Mouse (Mus musculus): ENCODE data around the gene Slc43a3. TPM values are rescaled to one million over a fixed set of nuclear protein-coding genes. Genes with fewer than 3 reads are reported as not detected.

Gene Slc43a3
- polyA plus RNA-seq, 1 experiment from 2014 or later = 35.8 TPM

DNA sequence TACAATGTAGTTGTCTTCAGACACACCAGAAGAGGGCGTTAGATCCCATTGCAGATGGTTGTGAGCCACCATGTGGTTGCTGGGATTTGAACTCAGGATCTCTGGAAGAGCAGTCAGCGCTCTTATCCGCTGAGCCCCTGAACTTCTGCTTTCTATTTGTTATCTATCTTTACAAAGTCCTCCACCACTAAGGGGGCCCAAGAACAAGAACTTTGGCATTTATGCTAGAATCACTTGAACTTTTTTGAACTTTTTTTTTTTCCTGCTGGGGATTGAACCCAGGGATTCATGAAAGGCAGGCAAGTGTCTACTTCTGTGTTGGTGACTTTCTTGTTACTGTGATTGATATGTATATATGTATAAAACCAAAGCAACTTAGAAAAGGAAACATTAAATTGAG lies 2.9 kb downstream of the Slc43a3 start:
- Histone ChIP-seq H3K4me1 (replicated peaks) (peaks cover 18% of the 10 kb centered on the region), H3K9ac (no peak overlapping the region), H3K36me3 (no peaks in the 10 kb centered on the region), H3K4me2 (no peak overlapping the region), H3K9me3 (replicated peaks) (no peaks in the 10 kb centered on the region), H3K27ac (no peak overlapping the region), H3K27me3 (no peaks in the 10 kb centered on the region), H3K4me3 (no peak overlapping the region)
- 84% methylated on average over 3 of the region's 3 CpGs for WGBS
- no peak for ATAC-seq (replicated peaks; ENCODE audit: insufficient number of reproducible peaks, insufficient read depth, low FRiP score, low read depth)

DNA sequence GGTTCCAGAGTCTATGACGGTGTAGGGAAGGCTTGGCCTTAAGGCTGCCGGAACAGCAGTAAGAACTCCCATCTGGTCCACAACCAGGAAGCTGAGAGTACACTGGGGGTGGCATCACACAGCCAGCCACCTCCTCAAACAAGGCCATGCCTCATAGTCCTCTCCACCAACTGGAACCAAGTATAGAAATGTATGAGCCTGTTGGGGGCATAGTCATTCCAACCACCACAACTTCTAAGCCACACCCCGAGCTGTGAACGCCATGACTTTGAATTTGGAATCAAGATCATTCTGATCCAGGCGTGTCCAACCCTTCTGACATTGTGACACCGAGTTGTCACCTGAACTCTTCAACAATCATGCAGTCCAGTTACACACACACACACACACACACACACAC lies 3.3 kb downstream of the Slc43a3 start:
- Histone ChIP-seq H3K4me1 (replicated peaks) (peaks cover 18% of the 10 kb centered on the region), H3K4me2 (no peak overlapping the region), H3K9ac (no peak overlapping the region), H3K4me3 (no peak overlapping the region), H3K27me3 (no peaks in the 10 kb centered on the region), H3K36me3 (no peaks in the 10 kb centered on the region), H3K27ac (no peak overlapping the region), H3K9me3 (replicated peaks) (no peaks in the 10 kb centered on the region)
- no peak for ATAC-seq (replicated peaks; ENCODE audit: insufficient number of reproducible peaks, insufficient read depth, low FRiP score, low read depth)
- WGBS = 93% methylated on average over 6 of the region's 6 CpGs

DNA sequence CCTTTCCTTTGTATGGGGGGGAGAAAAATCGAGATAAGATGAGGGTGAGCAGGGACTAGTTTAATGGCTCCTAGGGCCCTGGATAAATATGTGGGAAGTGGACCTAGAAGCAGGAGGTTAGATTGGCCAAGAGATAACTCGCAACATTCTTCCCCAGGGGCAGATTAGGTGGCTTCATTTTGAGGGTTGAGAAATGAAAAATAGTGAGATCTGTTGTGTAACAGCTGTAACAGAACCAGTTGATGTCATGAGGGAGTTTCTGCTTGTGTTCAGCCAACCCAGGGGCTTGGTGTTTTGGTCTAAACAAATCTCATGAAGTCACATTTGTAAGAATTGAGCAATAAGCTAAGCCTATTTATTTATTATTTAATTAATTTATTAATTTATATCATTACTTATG lies 5.0 kb downstream of the Slc43a3 start:
- H3K9me3 ChIP-seq (replicated peaks) = no peaks in the 10 kb centered on the region
- H3K36me3 ChIP-seq = peaks cover 3% of the 10 kb centered on the region; the same call in 1 of the 2 replicates
- ATAC-seq (replicated peaks; ENCODE audit: insufficient number of reproducible peaks, insufficient read depth, low FRiP score, low read depth) = no peak
- H3K27ac ChIP-seq = no peak overlapping the region
- peaks cover 18% of the 10 kb centered on the region for H3K4me1 ChIP-seq (replicated peaks)
- no peak overlapping the region for H3K4me2 ChIP-seq
- no peak overlapping the region for H3K4me3 ChIP-seq
- 56% methylated on average over 2 of the region's 2 CpGs for whole genome bisulfite sequencing
- H3K9ac ChIP-seq = no peak overlapping the region
- H3K27me3 ChIP-seq = no peaks in the 10 kb centered on the region

DNA sequence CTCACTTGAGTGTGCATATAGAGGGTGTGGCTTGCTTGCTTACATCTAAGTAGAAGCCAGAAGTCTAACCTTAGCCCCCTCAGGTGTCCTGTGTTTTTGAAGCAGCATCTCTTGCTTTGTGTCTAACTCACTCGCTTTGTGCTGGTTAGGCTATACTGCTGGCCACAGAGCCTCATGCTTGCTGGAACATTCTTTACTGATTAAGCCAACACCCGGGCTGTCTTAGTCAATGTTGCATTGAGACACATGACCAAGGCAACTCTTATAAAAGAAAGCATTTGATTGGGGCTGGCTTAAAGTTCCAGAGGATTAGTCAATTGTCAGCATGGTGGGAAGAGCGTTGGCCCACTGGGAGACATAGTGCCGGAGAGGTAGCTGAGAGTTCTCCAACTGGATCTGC lies 5.4 kb downstream of the Slc43a3 start:
- ATAC-seq (replicated peaks; ENCODE audit: insufficient number of reproducible peaks, insufficient read depth, low FRiP score, low read depth) = no peak
- Histone ChIP-seq H3K4me2 (no peak overlapping the region), H3K27ac (no peak overlapping the region), H3K36me3 (peaks cover 6% of the 10 kb centered on the region; the same call in 1 of the 2 replicates), H3K27me3 (no peaks in the 10 kb centered on the region), H3K4me1 (replicated peaks) (peaks cover 18% of the 10 kb centered on the region), H3K4me3 (no peak overlapping the region), H3K9ac (no peak overlapping the region), H3K9me3 (replicated peaks) (no peaks in the 10 kb centered on the region)
- 85% methylated on average over 4 of the region's 4 CpGs for WGBS

DNA sequence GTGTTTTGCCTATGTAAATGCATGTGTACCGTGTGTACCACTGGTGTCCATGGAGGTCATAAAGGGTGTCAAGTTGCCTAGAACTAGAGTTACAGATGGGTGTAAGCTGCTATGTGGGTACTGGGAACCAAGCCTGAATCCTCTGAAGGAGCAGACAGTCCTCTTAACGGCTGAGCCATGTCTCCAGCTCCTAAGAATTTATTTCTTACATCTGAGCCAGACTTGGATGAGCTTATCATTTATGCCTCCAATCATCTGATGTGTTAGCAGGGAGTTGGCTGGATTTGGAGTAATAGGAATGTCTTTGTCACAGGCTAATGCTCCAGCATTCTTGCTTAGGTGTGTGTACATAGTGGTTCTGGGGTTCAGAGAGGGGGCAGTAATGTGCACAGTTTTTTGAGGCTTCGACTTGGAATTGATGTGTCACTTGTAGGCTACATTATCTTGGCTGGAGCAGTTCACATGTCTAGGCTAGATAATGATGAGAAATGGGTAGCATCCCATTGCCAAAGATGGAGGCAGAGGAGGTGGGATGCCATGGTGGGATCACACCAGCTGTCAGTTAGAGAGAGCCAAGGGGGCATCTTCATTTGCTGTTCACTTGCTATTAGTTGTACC lies 10.9 kb downstream of the Slc43a3 start:
- Histone ChIP-seq H3K9me3 (replicated peaks) (no peaks in the 10 kb centered on the region), H3K4me1 (replicated peaks) (no peaks in the 10 kb centered on the region), H3K27me3 (no peaks in the 10 kb centered on the region), H3K27ac (no peak overlapping the region), H3K4me3 (no peak overlapping the region), H3K36me3 (peaks cover 36% of the 10 kb centered on the region), H3K4me2 (no peak overlapping the region), H3K9ac (no peak overlapping the region)
- WGBS = 75% methylated on average over 3 of the region's 3 CpGs
- ATAC-seq (replicated peaks; ENCODE audit: insufficient number of reproducible peaks, insufficient read depth, low FRiP score, low read depth) = no peak

DNA sequence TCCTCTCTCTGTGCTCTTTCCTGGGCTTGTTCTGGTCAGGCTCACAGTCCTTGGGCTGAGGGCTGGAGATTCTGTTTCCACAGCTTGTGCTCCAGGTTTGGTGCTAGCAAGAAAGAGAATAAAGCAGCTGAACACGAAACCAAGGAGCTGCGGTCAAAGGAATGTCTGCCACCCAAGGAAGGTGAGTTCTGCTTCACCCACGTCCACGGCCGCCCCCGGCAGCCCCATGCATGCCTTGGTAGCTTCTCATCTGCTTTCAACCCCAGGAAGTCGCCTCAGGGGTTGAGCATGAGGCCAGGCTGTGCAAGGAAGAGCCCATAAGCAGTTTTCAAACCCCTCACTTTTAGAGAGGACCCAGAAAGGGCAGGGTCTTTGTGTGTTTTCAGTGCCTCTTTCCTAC lies 11.9 kb downstream of the Slc43a3 start:
- H3K9ac ChIP-seq = no peak overlapping the region
- H3K4me1 ChIP-seq (replicated peaks) = no peaks in the 10 kb centered on the region
- H3K36me3 ChIP-seq = peaks cover 36% of the 10 kb centered on the region
- no peak overlapping the region for H3K27ac ChIP-seq
- no peak overlapping the region for H3K4me3 ChIP-seq
- ATAC-seq (replicated peaks; ENCODE audit: insufficient number of reproducible peaks, insufficient read depth, low FRiP score, low read depth) = no peak
- no peaks in the 10 kb centered on the region for H3K27me3 ChIP-seq
- H3K9me3 ChIP-seq (replicated peaks) = no peaks in the 10 kb centered on the region
- WGBS = 92% methylated on average over 7 of the region's 7 CpGs
- H3K4me2 ChIP-seq = no peak overlapping the region

DNA sequence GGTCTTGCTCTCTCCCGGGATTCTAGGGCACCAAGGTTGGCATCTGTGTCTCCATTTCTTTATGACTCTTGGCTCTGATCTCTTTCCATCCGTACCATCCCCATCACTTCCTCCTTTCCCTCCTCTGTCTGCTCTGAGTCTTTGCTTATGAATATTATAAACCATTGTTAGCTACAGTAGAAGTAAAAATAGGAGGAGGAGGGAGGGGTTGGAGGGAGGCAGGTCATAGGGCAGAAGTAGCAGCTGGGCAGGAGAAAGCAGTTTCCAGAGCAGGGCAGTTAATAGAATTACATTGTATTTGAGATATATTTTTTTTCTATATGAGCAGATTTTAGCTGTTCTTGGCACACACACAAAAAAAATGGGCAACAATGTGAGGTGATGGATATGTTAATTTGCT lies 12.3 kb downstream of the Slc43a3 start:
- Histone ChIP-seq H3K27ac (no peak overlapping the region), H3K4me2 (no peak overlapping the region), H3K36me3 (peaks cover 36% of the 10 kb centered on the region), H3K27me3 (no peaks in the 10 kb centered on the region), H3K4me1 (replicated peaks) (no peaks in the 10 kb centered on the region), H3K9me3 (replicated peaks) (no peaks in the 10 kb centered on the region), H3K4me3 (no peak overlapping the region), H3K9ac (no peak overlapping the region)
- WGBS = 75% methylated on average over 2 of the region's 2 CpGs
- no peak for ATAC-seq (replicated peaks; ENCODE audit: insufficient number of reproducible peaks, insufficient read depth, low FRiP score, low read depth)

DNA sequence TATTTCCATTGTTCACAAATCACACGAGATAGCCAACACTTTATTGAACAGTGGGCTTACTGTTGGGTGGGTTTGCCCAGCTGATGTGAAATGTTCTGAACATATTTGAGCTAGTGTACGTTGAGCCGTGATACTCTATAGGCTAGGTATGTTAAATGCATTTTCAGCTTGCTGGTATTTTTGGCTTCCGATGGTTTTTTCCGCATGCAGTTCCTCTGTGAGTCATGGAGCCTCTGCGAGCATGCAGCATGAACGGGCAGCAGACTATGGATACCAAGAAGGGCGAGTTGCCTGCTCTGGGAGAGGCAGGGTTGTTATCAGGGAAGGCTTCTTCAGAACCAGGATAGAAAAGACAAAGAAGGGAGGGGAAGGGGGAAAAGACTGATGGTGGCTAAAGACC lies 14.6 kb downstream of the Slc43a3 start:
- Histone ChIP-seq H3K27me3 (no peaks in the 10 kb centered on the region), H3K36me3 (peaks cover 41% of the 10 kb centered on the region), H3K9me3 (replicated peaks) (no peaks in the 10 kb centered on the region), H3K4me3 (no peak overlapping the region), H3K4me2 (no peak overlapping the region), H3K27ac (no peak overlapping the region), H3K9ac (no peak overlapping the region), H3K4me1 (replicated peaks) (no peaks in the 10 kb centered on the region)
- ATAC-seq (replicated peaks; ENCODE audit: insufficient number of reproducible peaks, insufficient read depth, low FRiP score, low read depth) = no peak
- 73% methylated on average over 8 of the region's 8 CpGs for WGBS

DNA sequence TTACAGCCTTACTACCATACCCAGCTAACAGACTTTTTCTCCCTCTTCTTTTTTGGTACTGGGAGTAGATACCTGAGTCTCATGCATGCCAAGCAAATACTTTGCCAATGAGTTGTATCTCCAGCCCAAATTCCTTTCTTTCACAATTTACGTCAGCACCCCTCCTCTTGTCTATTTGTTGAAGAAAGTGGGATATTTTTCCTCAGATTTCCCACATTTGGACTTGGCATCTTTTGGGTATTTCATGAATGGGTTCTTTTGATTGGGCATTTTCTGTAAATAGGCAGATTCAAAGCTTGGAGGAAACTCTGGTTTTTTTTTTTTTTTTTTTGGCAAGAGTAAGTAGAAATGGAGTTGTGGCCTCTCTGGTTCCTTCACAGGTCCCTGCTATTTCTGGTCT lies 15.9 kb downstream of the Slc43a3 start:
- 81% methylated on average over 1 of the region's 1 CpGs for WGBS
- H3K4me3 ChIP-seq = no peak overlapping the region
- no peak overlapping the region for H3K4me2 ChIP-seq
- no peak overlapping the region for H3K27ac ChIP-seq
- no peaks in the 10 kb centered on the region for H3K27me3 ChIP-seq
- ATAC-seq (replicated peaks; ENCODE audit: insufficient number of reproducible peaks, insufficient read depth, low FRiP score, low read depth) = no peak
- no peak overlapping the region for H3K9ac ChIP-seq
- H3K9me3 ChIP-seq (replicated peaks) = no peaks in the 10 kb centered on the region
- H3K4me1 ChIP-seq (replicated peaks) = no peaks in the 10 kb centered on the region
- peaks cover 41% of the 10 kb centered on the region for H3K36me3 ChIP-seq

DNA sequence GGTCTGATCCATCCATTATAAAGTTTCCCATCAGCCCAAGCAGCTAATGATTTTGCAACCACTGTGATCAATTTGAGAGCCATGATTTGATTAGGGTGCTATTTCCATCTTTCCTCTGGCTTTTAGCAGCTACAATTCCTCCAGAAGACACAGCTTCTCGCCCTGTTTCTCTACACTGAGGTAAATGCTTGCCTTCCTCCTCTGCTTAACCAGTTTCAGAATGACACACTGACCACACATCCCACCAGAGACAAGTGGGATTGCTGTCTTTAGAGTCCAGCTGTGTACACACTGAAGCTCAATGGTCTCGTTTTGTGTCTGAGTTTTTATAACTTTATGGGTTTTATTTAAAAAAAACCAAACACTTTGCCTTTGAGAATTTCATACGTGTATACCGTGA lies 16.3 kb downstream of the Slc43a3 start:
- WGBS = 76% methylated on average over 4 of the region's 4 CpGs
- no peak overlapping the region for H3K4me2 ChIP-seq
- no peaks in the 10 kb centered on the region for H3K9me3 ChIP-seq (replicated peaks)
- peaks cover 41% of the 10 kb centered on the region for H3K36me3 ChIP-seq
- H3K27me3 ChIP-seq = no peaks in the 10 kb centered on the region
- H3K4me1 ChIP-seq (replicated peaks) = no peaks in the 10 kb centered on the region
- ATAC-seq (replicated peaks; ENCODE audit: insufficient number of reproducible peaks, insufficient read depth, low FRiP score, low read depth) = no peak
- H3K27ac ChIP-seq = no peak overlapping the region
- H3K9ac ChIP-seq = no peak overlapping the region
- H3K4me3 ChIP-seq = no peak overlapping the region

DNA sequence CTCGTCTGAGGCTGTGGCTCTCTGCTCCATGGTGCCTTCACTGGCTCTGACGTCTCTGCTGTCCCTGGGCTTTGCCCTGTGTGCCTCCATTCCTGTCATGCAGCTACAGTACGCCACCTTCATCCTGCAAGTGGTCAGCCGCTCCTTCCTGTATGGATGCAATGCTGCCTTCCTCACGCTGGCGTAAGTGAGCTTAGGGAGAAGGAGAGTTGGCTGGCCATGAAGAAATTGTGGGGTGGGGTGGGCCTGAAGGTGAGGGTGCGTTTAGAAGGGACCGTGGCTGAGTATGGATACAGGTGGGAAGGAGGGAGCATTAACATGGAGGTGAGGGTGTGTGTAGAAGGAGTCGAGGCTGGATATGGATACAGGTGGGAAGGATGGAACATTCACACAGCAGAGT lies 19.1 kb downstream of the Slc43a3 start:
- no peak for ATAC-seq (replicated peaks; ENCODE audit: insufficient number of reproducible peaks, insufficient read depth, low FRiP score, low read depth)
- no peak overlapping the region for H3K27ac ChIP-seq
- no peaks in the 10 kb centered on the region for H3K27me3 ChIP-seq
- H3K36me3 ChIP-seq = peaks cover 27% of the 10 kb centered on the region
- no peaks in the 10 kb centered on the region for H3K9me3 ChIP-seq (replicated peaks)
- no peak overlapping the region for H3K4me3 ChIP-seq
- 82% methylated on average over 9 of the region's 9 CpGs for WGBS
- no peak overlapping the region for H3K4me2 ChIP-seq
- no peaks in the 10 kb centered on the region for H3K4me1 ChIP-seq (replicated peaks)
- H3K9ac ChIP-seq = no peak overlapping the region

DNA sequence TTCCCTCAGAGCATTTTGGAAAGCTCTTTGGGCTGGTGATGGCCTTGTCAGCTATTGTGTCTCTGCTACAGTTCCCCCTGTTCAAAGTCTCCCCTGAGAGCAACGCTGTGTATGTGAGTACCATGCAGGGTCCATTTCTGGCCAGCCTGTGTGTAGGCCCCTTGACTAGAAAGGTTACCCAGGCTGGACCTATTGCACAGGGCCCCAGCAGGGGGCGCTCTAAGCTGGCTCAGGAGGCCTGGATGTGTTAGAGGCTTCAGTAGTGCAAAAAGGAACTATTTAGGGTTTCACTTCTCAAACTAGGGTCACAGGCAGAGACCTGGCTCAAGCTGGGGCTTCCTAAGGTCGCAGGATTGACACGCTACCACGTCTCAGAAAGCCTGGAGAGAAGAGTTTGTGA lies 19.9 kb downstream of the Slc43a3 start:
- Histone ChIP-seq H3K4me1 (replicated peaks) (no peaks in the 10 kb centered on the region), H3K4me2 (no peak overlapping the region), H3K27me3 (no peaks in the 10 kb centered on the region), H3K36me3 (peaks cover 21% of the 10 kb centered on the region), H3K4me3 (no peak overlapping the region), H3K27ac (no peak overlapping the region), H3K9me3 (replicated peaks) (no peaks in the 10 kb centered on the region), H3K9ac (no peak overlapping the region)
- no peak for ATAC-seq (replicated peaks; ENCODE audit: insufficient number of reproducible peaks, insufficient read depth, low FRiP score, low read depth)
- WGBS = 61% methylated on average over 5 of the region's 5 CpGs

Measured in heart, embryonic 15.5 days (tissue).